Mouse (Mus musculus) lung, adult 2 months (tissue): ENCODE measurements around the gene Gm19684.
"Not testable (repeated sequence)": the region's sequence is repeated elsewhere in the genome, so short reads cannot be mapped to it uniquely, and the experiment has no call there.

Experiments
- CTCF ChIP-seq: fragments of 200-500 bp; IDR thresholded peaks from 2 replicates; pipeline ENCODE4 v1.5.1; 2011; ENCODE audit warnings: mild to moderate bottlenecking, low read length, control low read depth; ENCODE audit not compliant: insufficient read depth
- POLR2A ChIP-seq: fragments of 200-500 bp; IDR thresholded peaks from 2 replicates; pipeline ENCODE4 v1.6.1; 2011; ENCODE audit warnings: low read depth, mild to moderate bottlenecking, control low read depth, low read length, borderline replicate concordance; ENCODE audit errors: extremely low read depth

- TF ChIP-seq POLR2A, CTCF: not testable (repeated sequence)
These were observed 38.8 kb upstream of the Gm19684 start for GRCm38 (mm10) chr17:36082519-36083232.
